Mouse (Mus musculus) thymus, adult 2 months (tissue): Measurements from ENCODE around the gene Dstyk.

Experiments
- CTCF ChIP-seq: fragments of 200-500 bp; IDR thresholded peaks from 2 replicates; pipeline ENCODE4 v1.5.1; 2012; ENCODE audit warnings: mild to moderate bottlenecking, control low read depth, low read length, moderate library complexity, borderline replicate concordance; ENCODE audit not compliant: control insufficient read depth, poor library complexity, insufficient read depth; ENCODE audit errors: extremely low read depth
- POLR2A ChIP-seq: fragments of 200-500 bp; IDR thresholded peaks from 2 replicates; pipeline ENCODE4 v1.6.1; 2012; ENCODE audit warnings: mild to moderate bottlenecking, low read length, control low read depth, moderate library complexity; ENCODE audit not compliant: control insufficient read depth, poor library complexity, insufficient read depth; ENCODE audit errors: extremely low read depth

DNA sequence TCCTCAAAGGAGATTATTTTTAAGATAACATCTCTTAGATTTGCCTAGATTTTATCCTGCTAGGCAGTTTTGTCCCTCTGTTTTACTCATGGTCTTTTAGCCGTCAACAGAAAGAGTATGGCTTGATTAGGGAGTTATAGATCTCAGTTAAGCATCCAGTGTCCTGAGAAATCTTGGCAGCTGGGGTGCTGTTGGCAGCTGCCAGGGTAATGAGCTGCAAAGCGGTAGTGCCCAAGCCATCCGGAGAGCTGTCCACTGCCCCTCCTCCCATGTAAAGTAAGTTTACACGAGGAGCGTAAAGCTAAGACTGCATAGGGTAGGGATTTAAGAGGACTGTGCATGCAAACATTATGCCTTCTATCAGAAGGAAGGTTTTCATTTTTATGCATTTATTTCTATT is 16.0 kb downstream of the Dstyk start:
- TF ChIP-seq POLR2A (no peak), CTCF (no peak)
